Mouse (Mus musculus): ENCODE results near the gene Gm20388.

GRCm38 (mm10) chr8:123761883-123762270, 3851.2 kb downstream of the Gm20388 start:
- TF ChIP-seq TAL1 (IDR thresholded peaks at IDR 0.05; ENCODE audit: low read length) (no peak), GATA1 (IDR thresholded peaks at IDR 0.05; ENCODE audit: low read length) (no peak)

All from erythroblast, embryonic 14.5 days (primary cell).